Mouse (Mus musculus) ovary, adult 18-20 months (tissue): ENCODE results near the gene Mrps30.
"Not testable (repeated sequence)": the region's sequence is repeated elsewhere in the genome, so short reads cannot be mapped to it uniquely, and the experiment has no call there.

Experiments
- DNase-seq: peaks from one replicate; pipeline ENCODE4 v3.0.0; 2022; ENCODE audit warnings: low spot score, mixed read lengths

Gene Mrps30

GRCm38 (mm10) chr13:118386511-118387447, at the start of gene Mrps30, which contains the start of gene B430218F22Rik:
TSS of gene Mrps30 (minus strand) at chr13:118387252.
TSS of gene B430218F22Rik (plus strand) at chr13:118386630.
- DNase-seq = peak; percentile 88

- no peak for DNase-seq
These were observed 33.8 kb upstream of the Mrps30 start for GRCm38 (mm10) chr13:118420847-118421246.

- no peak for DNase-seq
These were observed 33.4 kb upstream of the Mrps30 start for GRCm38 (mm10) chr13:118420408-118420807.

DNA sequence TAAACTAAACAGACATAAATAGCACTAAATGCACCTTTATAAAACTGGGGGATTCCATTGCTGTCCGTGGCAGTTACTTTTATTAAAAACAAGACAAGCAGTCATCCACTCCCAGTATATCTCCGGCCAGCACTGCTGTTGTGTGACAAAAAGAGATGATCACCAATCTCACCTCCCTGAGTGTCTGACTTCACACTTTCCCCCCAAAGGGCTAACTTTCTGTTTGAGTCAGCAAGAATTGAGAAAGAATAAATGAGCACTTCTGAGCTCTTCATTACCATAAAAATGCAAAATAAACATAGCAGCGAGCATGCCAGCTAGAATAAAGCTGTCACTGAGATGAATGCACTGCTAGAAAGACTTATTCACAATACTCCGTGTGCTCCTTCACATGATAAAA, 31.1 kb upstream of the Mrps30 start:
- DNase-seq = no peak

DNA sequence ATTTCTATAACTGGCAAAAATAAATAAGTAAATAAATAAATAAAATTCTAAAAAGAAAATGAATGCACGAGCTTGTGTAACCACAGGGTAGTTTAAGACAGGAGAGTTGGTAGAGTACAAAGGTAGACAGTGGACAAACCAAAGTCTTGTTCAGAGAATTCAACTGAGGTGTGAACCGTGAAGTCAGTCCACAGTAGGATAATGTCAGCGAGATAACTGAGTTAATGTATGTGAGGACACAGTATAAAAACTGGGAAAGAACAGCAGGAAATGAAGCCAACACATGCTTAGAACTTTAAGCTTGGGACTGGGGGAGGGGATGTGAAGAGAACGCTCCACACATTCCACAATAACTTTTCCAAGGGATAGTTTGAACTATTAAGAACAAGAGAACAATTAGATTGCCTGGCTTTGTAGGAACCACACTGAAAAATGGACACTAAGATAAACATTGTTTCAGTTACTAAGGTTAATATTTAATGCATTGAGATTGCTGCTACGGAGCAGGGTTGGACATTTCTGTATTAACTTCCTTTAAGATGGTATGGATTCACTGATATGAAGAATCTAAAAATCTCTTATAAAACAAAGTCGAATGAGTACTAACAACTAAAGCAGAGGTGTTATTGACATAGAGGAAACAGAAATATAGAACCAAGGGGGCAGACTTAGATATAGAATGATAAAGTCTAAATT, 24.4 kb upstream of the Mrps30 start:
- no peak for DNase-seq

GRCm38 (mm10) chr13:118403544-118403943, 16.5 kb upstream of the Mrps30 start:
- DNase-seq = no peak

DNA sequence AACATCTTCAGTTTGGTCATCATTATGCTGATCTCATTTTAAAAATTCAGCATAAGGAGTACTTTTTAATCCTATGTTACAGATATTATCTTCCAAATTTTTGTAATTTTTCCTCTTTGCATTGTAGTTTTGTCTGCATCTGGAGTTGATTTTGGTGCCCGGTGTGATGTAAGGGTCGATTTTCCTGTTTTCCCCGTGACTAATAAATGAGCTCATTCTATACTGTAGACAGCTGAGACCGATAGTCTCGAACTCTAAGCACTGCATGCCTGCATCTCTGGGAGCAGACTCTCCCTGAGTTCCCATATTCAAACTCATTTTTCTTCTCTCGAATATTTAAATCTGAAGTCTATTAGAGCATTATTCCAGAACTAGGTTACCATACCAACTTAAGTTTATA, 13.3 kb upstream of the Mrps30 start:
- DNase-seq = no peak

DNA sequence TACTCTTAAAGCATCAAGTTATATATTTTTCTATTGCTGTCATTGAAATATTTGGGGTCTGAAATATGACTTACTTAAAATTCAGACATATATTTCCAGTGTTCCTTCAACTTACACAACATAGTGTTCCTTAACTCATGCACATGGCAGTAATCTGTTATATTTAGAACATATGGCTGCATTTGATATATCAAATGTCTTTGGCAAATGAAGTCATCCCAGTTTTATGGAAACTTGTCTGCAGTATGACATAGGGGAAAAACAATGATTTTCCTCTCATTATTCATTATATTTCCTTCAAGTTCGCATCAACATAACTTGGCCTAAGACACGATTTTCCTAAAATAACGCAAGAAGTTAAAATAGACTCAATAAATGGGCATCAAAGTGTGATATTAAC, 8.8 kb upstream of the Mrps30 start:
- no peak for DNase-seq

DNA sequence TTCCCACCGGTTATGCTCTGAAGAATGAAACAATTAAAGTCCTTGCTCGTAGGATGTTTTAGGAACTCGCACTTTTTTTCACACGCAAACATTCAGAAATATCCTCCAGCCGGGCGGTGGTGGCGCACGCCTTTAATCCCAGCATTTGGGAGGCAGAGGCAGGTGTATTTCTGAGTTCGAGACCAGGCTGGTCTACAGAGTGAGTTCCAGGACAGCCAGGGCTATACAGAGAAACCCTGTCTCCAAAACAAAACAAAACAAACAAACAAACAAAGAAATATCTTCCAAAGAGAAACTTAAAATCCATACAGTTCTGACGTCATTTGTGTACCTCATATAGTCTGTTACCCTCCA, 373 bp upstream of the Mrps30 start:
- not testable (repeated sequence) for DNase-seq

- no peak for DNase-seq
These were observed 6.7 kb downstream of the Mrps30 start for GRCm38 (mm10) chr13:118380381-118380780.

GRCm38 (mm10) chr13:118379155-118379554, 7.9 kb downstream of the Mrps30 start:
- DNase-seq = no peak

- no peak for DNase-seq
These were observed 14.2 kb downstream of the Mrps30 start for GRCm38 (mm10) chr13:118372871-118373270.

DNA sequence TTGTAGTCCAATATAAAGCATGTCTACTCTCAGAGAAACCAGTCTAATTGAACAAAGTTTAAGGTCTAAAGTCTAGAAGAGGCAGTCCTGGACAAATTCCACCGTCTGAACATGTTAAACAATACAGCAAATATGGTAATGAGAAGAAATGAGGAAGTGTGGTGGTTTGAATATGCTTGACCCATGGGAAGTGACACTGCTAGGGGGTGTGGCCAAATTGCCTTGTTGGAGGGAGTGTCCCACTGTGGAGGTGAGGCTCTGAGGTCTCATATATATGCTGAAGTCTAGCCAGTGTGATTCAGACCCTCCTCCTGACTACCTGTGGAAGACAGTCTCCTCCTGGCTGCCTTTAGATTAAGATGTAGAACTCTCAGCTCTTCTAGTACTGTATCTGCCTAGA, 21.3 kb downstream of the Mrps30 start:
- no peak for DNase-seq

GRCm38 (mm10) chr13:118363342-118363741, 23.7 kb downstream of the Mrps30 start:
- no peak for DNase-seq

GRCm38 (mm10) chr13:118350870-118351269, 36.2 kb downstream of the Mrps30 start:
- no peak for DNase-seq

GRCm38 (mm10) chr13:118350257-118350656, 36.8 kb downstream of the Mrps30 start:
- DNase-seq = no peak
